Mouse (Mus musculus): Measurements from ENCODE around the gene Armcx3.

Gene Armcx3

GRCm38 (mm10) chrX:134756434-134757292, at the start of gene Armcx3:
Gene Armcx3, plus strand, starts transcription at chrX:134756595.
- peak; percentile 65 for DNase-seq (ENCODE audit: low read depth, low spot score)

- DNase-seq (ENCODE audit: low read depth, low spot score): peak; percentile 42
Observed at GRCm38 (mm10) chrX:134716863-134717262, 39.5 kb upstream of the Armcx3 start.

- DNase-seq (ENCODE audit: low read depth, low spot score): peak; percentile 94
Observed at GRCm38 (mm10) chrX:134717752-134718308, 38.6 kb upstream of the Armcx3 start, which contains the start of gene Armcx1. Gene Armcx1, plus strand, starts transcription at chrX:134717963.

GRCm38 (mm10) chrX:134718524-134718923, 37.9 kb upstream of the Armcx3 start:
- peak; percentile 88 for DNase-seq (ENCODE audit: low read depth, low spot score)

GRCm38 (mm10) chrX:134723762-134724161, 32.6 kb upstream of the Armcx3 start:
- peak; percentile 45 for DNase-seq (ENCODE audit: low read depth, low spot score)

GRCm38 (mm10) chrX:134729778-134730177, 26.6 kb upstream of the Armcx3 start:
- peak; percentile 30 for DNase-seq (ENCODE audit: low read depth, low spot score)

- DNase-seq (ENCODE audit: low read depth, low spot score): no peak
Observed at GRCm38 (mm10) chrX:134737796-134738195, 18.6 kb upstream of the Armcx3 start.

- no peak for DNase-seq (ENCODE audit: low read depth, low spot score)
Observed at GRCm38 (mm10) chrX:134739160-134739559, 17.2 kb upstream of the Armcx3 start.

GRCm38 (mm10) chrX:134741862-134742261, 14.5 kb upstream of the Armcx3 start:
- DNase-seq (ENCODE audit: low read depth, low spot score): no peak

GRCm38 (mm10) chrX:134746459-134746858, 9.9 kb upstream of the Armcx3 start:
- DNase-seq (ENCODE audit: low read depth, low spot score): peak; percentile 65

GRCm38 (mm10) chrX:134750764-134751592, 5.4 kb upstream of the Armcx3 start, which contains the start of gene Armcx6:
Gene Armcx6, minus strand, starts transcription at chrX:134751417.
- DNase-seq (ENCODE audit: low read depth, low spot score): peak; percentile 74

- no peak for DNase-seq (ENCODE audit: low read depth, low spot score)
Observed at GRCm38 (mm10) chrX:134751910-134752309, 4.5 kb upstream of the Armcx3 start.

GRCm38 (mm10) chrX:134752584-134752983, 3.8 kb upstream of the Armcx3 start:
- DNase-seq (ENCODE audit: low read depth, low spot score): no peak

GRCm38 (mm10) chrX:134757293-134757995, 1.0 kb downstream of the Armcx3 start:
- peak; percentile 12 for DNase-seq (ENCODE audit: low read depth, low spot score)

GRCm38 (mm10) chrX:134763428-134764198, 7.2 kb downstream of the Armcx3 start:
- peak; percentile 56 for DNase-seq (ENCODE audit: low read depth, low spot score)

GRCm38 (mm10) chrX:134787728-134788127, 31.3 kb downstream of the Armcx3 start:
- no peak for DNase-seq (ENCODE audit: low read depth, low spot score)

- DNase-seq (ENCODE audit: low read depth, low spot score): peak; percentile 52
Observed at GRCm38 (mm10) chrX:134807833-134808754, 51.7 kb downstream of the Armcx3 start.

GRCm38 (mm10) chrX:134808755-134809224, 52.4 kb downstream of the Armcx3 start, which contains the start of gene Armcx2:
Gene Armcx2, minus strand, starts transcription at chrX:134809221.
- DNase-seq (ENCODE audit: low read depth, low spot score): peak; percentile 57
